Mouse (Mus musculus) lung, embryonic 14.5 days (tissue): ENCODE measurements around the gene Tox2. TPM values are rescaled to one million over a fixed set of nuclear protein-coding genes. Genes with fewer than 3 reads are reported as not detected.
A peak's percentile ranks its signal among the peaks of the same experiment; 100 is the strongest.

ENCODE experiments used
- ATAC-seq: fragments of 200-750 bp; cut with Nextera tagmentation; 2 replicates; pipeline ENCODE4 v1.8.0; 2017; ENCODE audit warnings: mild to moderate bottlenecking, moderate TSS enrichment, moderate library complexity; ENCODE audit not compliant: insufficient read depth
- DNase-seq: peaks from one replicate; pipeline ENCODE4 v3.0.0-alpha.2; 2015
- H3K27ac ChIP-seq: fragments of 300-500 bp; sonication (generic); 2 replicates; pipeline ENCODE4 v1.5.1; 2014; ENCODE audit warnings: low read depth, mild to moderate bottlenecking, moderate library complexity
- H3K27me3 ChIP-seq: fragments of 300-500 bp; sonication (generic); 2 replicates; pipeline ENCODE4 v1.6.1; 2014; ENCODE audit warnings: low read length, control low read depth; ENCODE audit not compliant: insufficient read depth
- H3K36me3 ChIP-seq: fragments of 300-500 bp; sonication (generic); 2 replicates; pipeline ENCODE4 v1.6.1; 2014; ENCODE audit warnings: control low read depth; ENCODE audit not compliant: insufficient read depth
- H3K4me1 ChIP-seq: fragments of 300-500 bp; sonication (generic); 2 replicates; pipeline ENCODE4 v1.6.1; 2014; ENCODE audit warnings: antibody characterized with exemption, control low read depth; ENCODE audit not compliant: insufficient read depth
- H3K4me2 ChIP-seq: fragments of 300-500 bp; sonication (generic); 2 replicates; pipeline ENCODE4 v1.6.1; 2014; ENCODE audit warnings: mild to moderate bottlenecking
- H3K4me3 ChIP-seq: fragments of 300-500 bp; sonication (generic); 2 replicates; pipeline ENCODE4 v1.5.1; 2014; ENCODE audit warnings: low read depth, low read length
- H3K9ac ChIP-seq: fragments of 300-500 bp; sonication (generic); 2 replicates; pipeline ENCODE4 v1.6.1; 2014
- H3K9me3 ChIP-seq: fragments of 300-500 bp; sonication (generic); 2 replicates; pipeline ENCODE4 v1.6.1; 2016; ENCODE audit warnings: low read depth, low read length, control low read depth
- CTCF ChIP-seq: IDR thresholded peaks from 2 replicates; pipeline ENCODE4 v1.5.1; 2016; ENCODE audit warnings: antibody characterized with exemption, low read depth
- WGBS: fragments of 180-500 bp; shearing (Covaris S2); extraction: QIAGEN DNeasy Blood & Tissue Kit; methylation state at CpG from one replicate; pipeline ENCODE4 v1.1.7; 2014; 5-methylcytosine and 5-hydroxymethylcytosine counted together
- polyA plus RNA-seq: library from polyadenylated mRNA; unstranded; fragments of >200 nt; fragmentation: Nextera tagmentation; extraction: Ambion mirVana; gene quantifications from 2 replicates; pipeline ENCODE4 v1.2.1, GENCODE M21; 2014

Tox2 gene
- polyA plus RNA-seq, 1 experiment from 2014 or later, result 4.3 TPM

GRCm38 (mm10) chr2:163362940-163363921 is 160.3 kb downstream of the Tox2 start:
- DNase-seq (peak; percentile 19), ATAC-seq (peak; percentile 18; the same call in 1 of the 2 replicates)
- Histone ChIP-seq H3K9me3 (no peaks in the 10 kb centered on the region), H3K9ac (no peak overlapping the region), H3K36me3 (no peaks in the 10 kb centered on the region), H3K4me2 (no peak overlapping the region), H3K4me3 (no peak overlapping the region), H3K27me3 (no peaks in the 10 kb centered on the region), H3K27ac (peak overlapping the region; percentile 88), H3K4me1 (peaks cover 4% of the 10 kb centered on the region; the same call in 1 of the 2 replicates)
- no peak for TF ChIP-seq CTCF
- 46% methylated on average over 12 of the region's 12 CpGs for WGBS

GRCm38 (mm10) chr2:163364785-163365541 is 162.0 kb downstream of the Tox2 start:
- Histone ChIP-seq H3K4me2 (peak overlapping the region; percentile 8; the same call in 1 of the 2 replicates), H3K36me3 (no peaks in the 10 kb centered on the region), H3K9ac (no peak overlapping the region), H3K27ac (peak overlapping the region; percentile 88), H3K9me3 (no peaks in the 10 kb centered on the region), H3K27me3 (no peaks in the 10 kb centered on the region), H3K4me1 (peaks cover 4% of the 10 kb centered on the region; the same call in 1 of the 2 replicates), H3K4me3 (no peak overlapping the region)
- peak; percentile 85 for DNase-seq
- no peak for TF ChIP-seq CTCF
- 34% methylated on average over 18 of the region's 18 CpGs for WGBS
- ATAC-seq, result peak; percentile 67; the same call in 1 of the 2 replicates

GRCm38 (mm10) chr2:163370175-163370574 is 167.2 kb downstream of the Tox2 start:
- peaks cover 3% of the 10 kb centered on the region; the same call in 1 of the 2 replicates for H3K36me3 ChIP-seq
- 32% methylated on average over 4 of the region's 4 CpGs for WGBS
- H3K9ac ChIP-seq, result peak overlapping the region; percentile 26
- DNase-seq (peak; percentile 61), ATAC-seq (no peak)
- H3K27me3 ChIP-seq, result peaks cover 4% of the 10 kb centered on the region
- H3K4me1 ChIP-seq, result no peaks in the 10 kb centered on the region
- no peaks in the 10 kb centered on the region for H3K9me3 ChIP-seq
- H3K4me3 ChIP-seq, result no peak overlapping the region
- peak overlapping the region; percentile 73 for H3K27ac ChIP-seq
- TF ChIP-seq CTCF, result no peak
- H3K4me2 ChIP-seq, result no peak overlapping the region

- Histone ChIP-seq H3K4me3 (no peak overlapping the region), H3K4me1 (no peaks in the 10 kb centered on the region), H3K9me3 (no peaks in the 10 kb centered on the region), H3K36me3 (peaks cover 9% of the 10 kb centered on the region; the same call in 1 of the 2 replicates), H3K27ac (no peak overlapping the region), H3K27me3 (peaks cover 19% of the 10 kb centered on the region), H3K9ac (no peak overlapping the region), H3K4me2 (no peak overlapping the region)
- ATAC-seq (no peak), DNase-seq (no peak)
- TF ChIP-seq CTCF, result no peak
- WGBS, result 63% methylated on average over 1 of the region's 1 CpGs
Measured at GRCm38 (mm10) chr2:163372627-163373026, 169.7 kb downstream of the Tox2 start.

Other genes with a start within 250 kb of the Tox2 start
- not detected in 2 replicates for gene Sgk2, start 215.8 kb upstream of the Tox2 start, polyA plus RNA-seq
- 47.4 and 49.0 TPM in 2 replicates for gene Ift52, start 185.8 kb upstream of the Tox2 start, polyA plus RNA-seq
- gene Mybl2, start 148.4 kb upstream of the Tox2 start, polyA plus RNA-seq, result 33.4 and 39.5 TPM in 2 replicates
- gene Gtsf1l, start 115.3 kb upstream of the Tox2 start, polyA plus RNA-seq, result not detected in 2 replicates
- 2.7 and 2.9 TPM in 2 replicates for gene Jph2, start 194.9 kb downstream of the Tox2 start, polyA plus RNA-seq
- gene Oser1, start 221.6 kb downstream of the Tox2 start, polyA plus RNA-seq, result 90.7 and 91.9 TPM in 2 replicates
- gene Gdap1l1, start 235.4 kb downstream of the Tox2 start, polyA plus RNA-seq, result 0.91 and 1.1 TPM in 2 replicates